Mouse (Mus musculus): ENCODE data around the gene Il23a. TPM values are rescaled to one million over a fixed set of nuclear protein-coding genes. Genes with fewer than 3 reads are reported as not detected.
"Not testable (repeated sequence)": the region's sequence is repeated elsewhere in the genome, so short reads cannot be mapped to it uniquely, and the experiment has no call there.

Il23a gene
- total RNA-seq (2021) = not detected
- polyA plus RNA-seq (2012; rRNA removed) = not detected in 2 replicates
- long read RNA-seq = 0 reads

GRCm38 (mm10) chr10:128298702-128299171 is at the start of gene Il23a:
Gene Il23a (minus strand): TSS chr10:128298752.
- DNase-seq = no peak

- DNase-seq = no peak
These were observed 49.0 kb upstream of the Il23a start for GRCm38 (mm10) chr10:128347541-128347940.

- peak; percentile 92 for DNase-seq
These were observed 46.2 kb upstream of the Il23a start for GRCm38 (mm10) chr10:128344568-128345275.

- no peak for DNase-seq
These were observed 44.9 kb upstream of the Il23a start for GRCm38 (mm10) chr10:128343436-128343835.

- no peak for DNase-seq
These were observed 41.7 kb upstream of the Il23a start for GRCm38 (mm10) chr10:128340257-128340656.

- no peak for DNase-seq
These were observed 40.4 kb upstream of the Il23a start for GRCm38 (mm10) chr10:128338948-128339347.

- DNase-seq = no peak
These were observed 39.9 kb upstream of the Il23a start for GRCm38 (mm10) chr10:128338415-128338814.

GRCm38 (mm10) chr10:128337306-128338181 is 39.0 kb upstream of the Il23a start, which contains the start of gene Cs:
Gene Cs (plus strand): TSS chr10:128337734.
- DNase-seq = peak; percentile 98

- no peak for DNase-seq
These were observed 38.0 kb upstream of the Il23a start for GRCm38 (mm10) chr10:128336597-128336996.

- DNase-seq = no peak
These were observed 37.6 kb upstream of the Il23a start for GRCm38 (mm10) chr10:128336195-128336594.

GRCm38 (mm10) chr10:128335582-128335981 is 37.0 kb upstream of the Il23a start:
- peak; percentile 73 for DNase-seq

GRCm38 (mm10) chr10:128332358-128333249 is 34.1 kb upstream of the Il23a start:
- not testable (repeated sequence) for DNase-seq

GRCm38 (mm10) chr10:128327610-128328009 is 29.1 kb upstream of the Il23a start:
- no peak for DNase-seq

GRCm38 (mm10) chr10:128326825-128327224 is 28.3 kb upstream of the Il23a start:
- no peak for DNase-seq

GRCm38 (mm10) chr10:128323516-128323915 is 25.0 kb upstream of the Il23a start:
- DNase-seq = no peak

- peak; percentile 89 for DNase-seq
These were observed 23.9 kb upstream of the Il23a start, which contains the start of gene Cnpy2 for GRCm38 (mm10) chr10:128322141-128323108. Gene Cnpy2 (plus strand): TSS chr10:128322459.

GRCm38 (mm10) chr10:128321641-128322040 is 23.1 kb upstream of the Il23a start:
- DNase-seq = no peak

- no peak for DNase-seq
These were observed 17.0 kb upstream of the Il23a start for GRCm38 (mm10) chr10:128315578-128315977.

GRCm38 (mm10) chr10:128310902-128311301 is 12.3 kb upstream of the Il23a start:
- no peak for DNase-seq

GRCm38 (mm10) chr10:128310177-128310576 is 11.6 kb upstream of the Il23a start:
- peak; percentile 80 for DNase-seq
